Mouse (Mus musculus): ENCODE results near the gene Dennd2d.
A peak's percentile ranks its signal among the peaks of the same experiment; 100 is the strongest.

Gene Dennd2d

GRCm38 (mm10) chr3:106496996-106497395 lies 14.8 kb downstream of the Dennd2d start:
- DNase-seq, result no peak

GRCm38 (mm10) chr3:106500510-106500909 lies 18.3 kb downstream of the Dennd2d start:
- DNase-seq, result no peak

DNA sequence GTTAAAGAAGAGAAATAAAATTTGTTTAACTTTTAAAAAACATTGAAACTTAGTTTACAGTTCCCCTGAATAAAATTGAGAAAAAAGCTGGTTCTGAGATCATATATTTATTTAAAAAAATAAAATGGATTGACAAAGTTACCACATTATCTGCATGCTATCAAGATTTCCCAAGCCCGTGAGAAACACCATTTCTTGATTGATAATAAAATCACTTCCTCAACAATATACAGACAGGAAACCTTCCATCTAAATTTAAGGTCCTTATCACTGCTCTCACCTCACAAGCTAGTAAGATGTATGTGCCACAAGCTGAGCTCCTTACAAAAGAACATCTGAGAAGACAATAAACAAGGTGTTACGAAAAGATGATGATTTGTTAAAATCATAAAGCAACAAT lies 20.7 kb downstream of the Dennd2d start:
- DNase-seq, result no peak

GRCm38 (mm10) chr3:106510669-106511068 lies 28.5 kb downstream of the Dennd2d start:
- no peak for DNase-seq

DNA sequence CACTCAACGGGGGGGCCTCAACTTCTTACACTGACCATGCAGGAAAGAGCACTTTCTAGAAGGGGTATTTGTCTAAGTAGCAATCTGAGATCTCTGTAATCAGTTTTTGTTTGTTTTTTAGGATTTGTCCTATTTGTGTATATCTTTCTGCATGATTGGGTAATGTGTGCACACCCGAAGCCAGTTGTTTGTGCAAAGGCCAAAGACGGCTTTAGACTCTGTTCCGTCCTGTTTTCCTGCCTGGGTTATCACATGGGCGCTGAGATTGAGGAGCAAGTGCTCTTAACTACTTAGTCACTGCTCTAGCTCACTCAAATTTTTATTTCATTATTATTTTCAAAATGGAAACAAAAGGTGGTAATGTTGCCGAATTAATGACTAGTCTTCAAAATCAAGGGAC lies 32.8 kb downstream of the Dennd2d start:
- no peak for DNase-seq

- no peak for DNase-seq
These were observed 40.5 kb downstream of the Dennd2d start for GRCm38 (mm10) chr3:106522730-106523129.

- no peak for DNase-seq
These were observed 44.2 kb downstream of the Dennd2d start for GRCm38 (mm10) chr3:106526411-106526810.

DNA sequence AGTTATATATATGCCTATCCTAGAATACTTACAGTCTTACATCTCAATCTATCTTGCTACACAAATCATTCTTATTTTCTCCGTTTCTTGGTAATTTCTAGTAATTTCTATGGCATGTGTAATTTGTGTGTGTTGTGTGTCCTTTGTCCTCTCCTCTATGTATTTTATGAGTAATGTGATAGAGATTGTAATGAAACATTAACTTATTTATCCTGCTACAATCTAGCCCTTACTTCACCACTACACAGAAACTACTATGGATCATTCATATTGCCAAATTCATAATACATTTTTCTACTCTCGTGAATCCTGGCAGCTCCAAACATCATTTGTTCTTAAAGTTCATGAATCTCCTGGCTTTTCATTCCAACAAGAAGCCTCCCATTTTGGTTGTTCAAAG lies 45.8 kb downstream of the Dennd2d start:
- no peak for DNase-seq

GRCm38 (mm10) chr3:106533277-106533676 lies 51.1 kb downstream of the Dennd2d start:
- DNase-seq, result no peak

- DNase-seq, result no peak
These were observed 62.6 kb downstream of the Dennd2d start for GRCm38 (mm10) chr3:106544721-106545316.

GRCm38 (mm10) chr3:106547171-106547923 lies 65.1 kb downstream of the Dennd2d start, which contains the start of the genes Dram2 and Cept1:
Gene Dram2 (plus strand): TSS chr3:106547798.
Gene Cept1 (minus strand): TSS chr3:106547802.
- DNase-seq, result peak; percentile 87

- DNase-seq, result no peak
These were observed 65.8 kb downstream of the Dennd2d start for GRCm38 (mm10) chr3:106547924-106548539.

DNA sequence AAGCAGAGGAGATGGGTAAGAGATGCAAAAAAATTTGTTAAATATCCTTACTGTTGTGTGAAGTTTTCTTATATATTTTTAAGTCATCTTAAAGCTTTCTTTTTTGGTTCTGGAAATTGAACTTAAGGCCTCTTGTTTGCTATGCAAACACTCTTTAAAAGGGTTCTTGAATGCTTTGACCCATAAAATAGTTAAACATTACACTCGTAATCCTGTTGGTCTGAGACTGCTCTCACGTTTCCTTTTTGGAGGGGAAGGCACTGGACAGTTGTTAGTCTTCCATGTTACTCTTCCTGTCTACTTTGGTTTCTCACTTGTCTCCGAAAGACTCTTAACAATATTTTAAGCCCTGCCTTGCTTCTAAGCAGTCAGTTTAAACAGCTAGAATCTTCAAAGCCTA lies 66.8 kb downstream of the Dennd2d start:
- DNase-seq, result no peak

Measured in right cerebral cortex, postnatal 4 days (tissue).